8 mouse cellular contexts compared by ENCODE assay signal in genomic region chr2:32534733-32535471, GRCm38 (mm10). TPM values are rescaled to one million over a fixed set of nuclear protein-coding genes. Genes with fewer than 3 reads are reported as not detected.
A peak's percentile ranks its signal among the peaks of the same experiment; 100 is the strongest.
DNase-seq lines count a peak whose midpoint lies in the region; ATAC-seq and TF ChIP-seq lines count a peak whose summit lies in the region.

Fam102a (plus strand) TSS chr2:32535332.

- under 1% methylated on average over 66 of the region's 67 CpGs for WGBS in cerebellum, adult 2 months
- under 1% methylated on average over 57 of the region's 67 CpGs for WGBS in lung, postnatal 0 days

- peak; percentile 49 to 57; a peak in 2 of 4 replicates for TF ChIP-seq POLR2A in MEL (IDR thresholded peaks at IDR 0.05; ENCODE audit: control insufficient read depth in 1 of 2, insufficient read depth in 1 of 2, low read depth in 1 of 2, low read length in 2 of 2, poor library complexity in 1 of 2)
- TF ChIP-seq POLR2A in cerebellum, adult 2 months (IDR thresholded peaks at IDR 0.05; ENCODE audit: borderline replicate concordance, insufficient read depth, low read length), result peak; percentile 72

- H3K36me3 ChIP-seq in MEL (ENCODE audit: control insufficient read depth in 1 of 2, insufficient read depth in 2 of 2, low read length in 2 of 2), result peaks cover 0 to 15% of the 10 kb centered on the region in 2 experiments; a peak in 2 of 4 replicates
- no peaks in the 10 kb centered on the region for H3K36me3 ChIP-seq in lung, postnatal 0 days (ENCODE audit: insufficient read depth, low read length)

- H3K9ac ChIP-seq in MEL (ENCODE audit: control insufficient read depth, low read depth, low read length, poor library complexity, severe bottlenecking), result peak within 1 kb of the TSS; percentile 72
- H3K9ac ChIP-seq in lung, postnatal 0 days (replicated peaks; ENCODE audit: low read depth), result peak within 1 kb of the TSS; percentile 86

- H3K27me3 ChIP-seq in MEL (ENCODE audit: control insufficient read depth in 1 of 2, insufficient read depth in 2 of 2, low read length in 2 of 2), result no peaks in the 10 kb centered on the region
- H3K27me3 ChIP-seq in cerebellum, adult 2 months (ENCODE audit: control insufficient read depth, insufficient read depth, low read length), result no peaks in the 10 kb centered on the region
- H3K27me3 ChIP-seq in lung, postnatal 0 days (replicated peaks; ENCODE audit: insufficient read depth, low read length), result no peaks in the 10 kb centered on the region

- H3K27ac ChIP-seq in MEL (ENCODE audit: control insufficient read depth, low read depth, low read length), result peak within 1 kb of the TSS; percentile 56
- peak within 1 kb of the TSS; percentile 87 for H3K27ac ChIP-seq in cerebellum, adult 2 months (ENCODE audit: insufficient read depth, low read length)
- H3K27ac ChIP-seq in lung, postnatal 0 days (ENCODE audit: low read length), result peak within 1 kb of the TSS; percentile 97

- no peak for TF ChIP-seq EP300 in MEL (IDR thresholded peaks at IDR 0.05; ENCODE audit: low read depth in 1 of 2, low read length in 2 of 2)
- TF ChIP-seq EP300 in lung, postnatal 0 days (IDR thresholded peaks at IDR 0.05), result no peak

- TF ChIP-seq CTCF in MEL (IDR thresholded peaks at IDR 0.05 in 2 of 3, conservative IDR thresholded peaks at IDR 0.05 in 1 of 3; ENCODE audit: control insufficient read depth in 1 of 3, insufficient read depth in 1 of 3, low read depth in 2 of 3, low read length in 3 of 3, poor library complexity in 1 of 3, severe bottlenecking in 1 of 3), result no peak
- no peak for TF ChIP-seq CTCF in cerebellum, adult 2 months (IDR thresholded peaks at IDR 0.05; ENCODE audit: borderline replicate concordance, insufficient read depth, low read depth, low read length)
- TF ChIP-seq CTCF in lung, postnatal 0 days (IDR thresholded peaks at IDR 0.05), result no peak

- peak within 1 kb of the TSS; percentile 87 for H3K4me2 ChIP-seq in lung, postnatal 0 days (replicated peaks; ENCODE audit: low read depth, low read length)

- no peak for TF ChIP-seq RAD21 in MEL (IDR thresholded peaks at IDR 0.05; ENCODE audit: low read depth, low read length)

- H3K9me3 ChIP-seq in MEL (replicated peaks; ENCODE audit: insufficient read depth, low read length), result no peaks in the 10 kb centered on the region
- no peaks in the 10 kb centered on the region for H3K9me3 ChIP-seq in lung, postnatal 0 days (ENCODE audit: low read length)

- H3K4me3 ChIP-seq in MEL (ENCODE audit: control insufficient read depth in 1 of 2, insufficient read depth in 1 of 2, low read depth in 2 of 2, low read length in 2 of 2), result peak within 1 kb of the TSS; percentile 79 to 98
- peak within 1 kb of the TSS; percentile 98 for H3K4me3 ChIP-seq in cerebellum, adult 2 months (replicated peaks; ENCODE audit: insufficient read depth, low read depth, low read length)
- H3K4me3 ChIP-seq in lung, postnatal 0 days (ENCODE audit: low read depth, low read length), result peak within 1 kb of the TSS; percentile 85

- no peaks in the 10 kb centered on the region; the same call in 1 of the 2 replicates for H3K79me2 ChIP-seq in MEL (ENCODE audit: control insufficient read depth, insufficient read depth, low read length, poor library complexity)

- ATAC-seq in hematopoietic stem cell, adult 5-6 weeks (replicated peaks in 1 of 2; ENCODE audit: insufficient read depth in 1 of 2, low FRiP score in 2 of 2, low TSS enrichment in 1 of 2, low read depth in 1 of 2, poor library complexity in 2 of 2, severe bottlenecking in 2 of 2), result peak; percentile 75 to 88
- ATAC-seq in lung, postnatal 0 days, result peak; percentile 94

- H3K4me1 ChIP-seq in MEL (ENCODE audit: control insufficient read depth in 1 of 2, insufficient read depth in 2 of 2, low read length in 2 of 2), result peaks cover 10 to 25% of the 10 kb centered on the region in 2 experiments
- peaks cover 30% of the 10 kb centered on the region for H3K4me1 ChIP-seq in cerebellum, adult 2 months (ENCODE audit: control insufficient read depth, insufficient read depth, low read length)
- peaks cover 29% of the 10 kb centered on the region for H3K4me1 ChIP-seq in lung, postnatal 0 days (ENCODE audit: insufficient read depth, low read depth, low read length)

- peak; percentile 97 for DNase-seq in MEL (ENCODE audit: low read depth, low spot score)
- DNase-seq in cerebellum, adult 2 months, result peak; percentile 99
- DNase-seq in forelimb bud, embryonic 11.5 days (ENCODE audit: low read depth, low spot score), result peak; percentile 96
- peak; percentile 98 for DNase-seq in layer of hippocampus, adult 9-11 months
- peak; percentile 98 for DNase-seq in lung, postnatal 0 days (ENCODE audit: low spot score)
- DNase-seq in ovary, postnatal 14 days (ENCODE audit: low spot score), result peak; percentile 98
- DNase-seq in thymus, postnatal 14 days, result peak; percentile 100

TF ChIP-seq in MEL, 35 proteins besides CTCF, POLR2A, EP300 and RAD21:
- no peak for TF ChIP-seq SMC3 (IDR thresholded peaks at IDR 0.05; ENCODE audit: low read depth, low read length)
- peak; percentile 57; the same call in 1 of the 2 replicates for TF ChIP-seq SIN3A (IDR thresholded peaks at IDR 0.05; ENCODE audit: low read length)
- no peak for TF ChIP-seq GATA1 (IDR thresholded peaks at IDR 0.05; ENCODE audit: low read depth, low read length)
- peak; percentile 59 for TF ChIP-seq NELFE (IDR thresholded peaks at IDR 0.05; ENCODE audit: low read depth, low read length)
- TF ChIP-seq ELF1 (IDR thresholded peaks at IDR 0.05; ENCODE audit: low read depth, low read length), result no peak
- TF ChIP-seq TCF12 (IDR thresholded peaks at IDR 0.05; ENCODE audit: low read depth, low read length), result peak; percentile 25; the same call in 1 of the 2 replicates
- no peak for TF ChIP-seq MYC (IDR thresholded peaks at IDR 0.05; ENCODE audit: low read depth, low read length)
- TF ChIP-seq UBTF (IDR thresholded peaks at IDR 0.05; ENCODE audit: borderline replicate concordance, insufficient read depth, low read depth, low read length), result peak; percentile 92
- peak; percentile 58; the same call in 1 of the 2 replicates for TF ChIP-seq ZMIZ1 (IDR thresholded peaks at IDR 0.05; ENCODE audit: low read depth, low read length)
- TF ChIP-seq HCFC1 (IDR thresholded peaks at IDR 0.05; ENCODE audit: low read depth, low read length), result peak; percentile 47
- no peak for TF ChIP-seq ETS1 (IDR thresholded peaks at IDR 0.05; ENCODE audit: low read depth, low read length)
- no peak; the same call in 1 of the 2 replicates for TF ChIP-seq MXI1 (IDR thresholded peaks at IDR 0.05; ENCODE audit: low read depth, low read length)
- TF ChIP-seq MAZ (IDR thresholded peaks at IDR 0.05; ENCODE audit: low read depth, low read length), result peak; percentile 86
- TF ChIP-seq KAT2A (conservative IDR thresholded peaks at IDR 0.05; ENCODE audit: low read depth, low read length), result no peak
- no peak for TF ChIP-seq ZC3H11A (IDR thresholded peaks at IDR 0.05; ENCODE audit: low read depth, low read length)
- no peak for TF ChIP-seq USF1 (IDR thresholded peaks at IDR 0.05; ENCODE audit: low read depth, low read length)
- TF ChIP-seq MYB (IDR thresholded peaks at IDR 0.05; ENCODE audit: low read depth, low read length), result no peak
TF ChIP-seq in MEL: peak in this region for 7.

RNA-seq across cellular contexts. Expression of gene Fam102a, which starts in this region (rescaled TPM):
- 1.5 and 2.4 TPM in 2 replicates for total RNA-seq in MEL (2012; rRNA removed)
- polyA plus RNA-seq in MEL (2012; ENCODE audit: insufficient read depth in 1 of 2, insufficient read length in 2 of 2, low read depth in 1 of 2, low replicate concordance in 2 of 2, missing spikeins in 1 of 2), result 1 to 10 TPM in 1 of 2 experiments, not detected in 1; 1.8 TPM
- polyA plus RNA-seq in cerebellum, adult 2 months (2012; rRNA removed), result 38.1 and 40.2 TPM in 2 replicates
- total RNA-seq in hematopoietic stem cell, adult 5-6 weeks (2017), result 10.0 and 11.6 TPM in 2 replicates
- 8.0 and 8.4 TPM in 2 replicates for polyA plus RNA-seq in lung, postnatal 0 days (2015; fragmentation: Nextera tagmentation; extraction: Ambion mirVana)

Comparison
In these comparisons a context has a peak if more than half of its experiments do, and no peak if none do; other contexts are left out.
1. Peak in every context shown above with its lines: DNase-seq, ATAC-seq, H3K4me3 ChIP-seq and H3K27ac ChIP-seq.